Mouse (Mus musculus): ENCODE measurements around the gene Msh3.
"Not testable (repeated sequence)": the region's sequence is repeated elsewhere in the genome, so short reads cannot be mapped to it uniquely, and the experiment has no call there.

Gene Msh3

DNA sequence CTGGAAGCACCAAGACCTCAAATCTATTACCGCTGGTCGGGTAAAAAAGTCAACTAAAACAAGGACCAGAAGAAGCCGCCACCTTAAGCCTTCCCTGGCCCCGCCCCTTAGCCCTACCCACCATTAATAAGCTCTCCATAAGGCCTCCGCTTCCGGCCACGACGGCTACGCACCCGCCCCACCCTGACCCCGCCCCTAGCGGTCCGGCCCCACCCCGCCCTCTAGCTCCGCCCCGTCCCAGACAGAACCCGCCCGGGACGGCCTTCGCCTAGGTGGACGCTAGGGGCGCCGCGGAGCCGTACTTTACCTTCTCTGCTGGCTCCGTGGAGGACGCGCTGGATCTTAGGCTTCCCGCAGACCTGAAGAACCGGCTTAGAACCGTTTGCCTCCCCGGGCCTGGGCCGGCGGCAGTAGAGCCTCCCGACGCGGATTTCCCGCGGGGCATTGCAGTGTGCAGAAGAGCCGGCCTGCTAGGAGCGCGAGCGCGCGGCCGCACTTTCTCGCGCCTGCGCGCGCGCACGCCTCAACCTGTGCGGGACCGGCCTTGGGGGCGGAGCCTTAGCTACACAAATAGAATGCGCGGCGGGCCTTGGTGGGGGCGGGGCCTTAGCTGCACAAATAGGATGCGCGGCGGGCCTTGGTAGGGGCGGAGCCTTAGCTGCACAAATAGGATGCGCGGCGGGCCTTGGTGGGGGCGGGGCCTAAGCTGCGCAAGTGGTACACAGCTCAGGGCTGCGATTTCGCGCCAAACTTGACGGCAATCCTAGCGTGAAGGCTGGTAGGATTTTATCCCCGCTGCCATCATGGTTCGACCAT lies at the start of gene Msh3, which contains the start of gene Dhfr:
TSS of gene Msh3 (minus strand) at position 548 of the 816 bp plus-strand sequence.
TSS of gene Dhfr (plus strand) at position 271 of the 816 bp plus-strand sequence.
- peak; percentile 99 for DNase-seq (ENCODE audit: extremely low spot score)

DNA sequence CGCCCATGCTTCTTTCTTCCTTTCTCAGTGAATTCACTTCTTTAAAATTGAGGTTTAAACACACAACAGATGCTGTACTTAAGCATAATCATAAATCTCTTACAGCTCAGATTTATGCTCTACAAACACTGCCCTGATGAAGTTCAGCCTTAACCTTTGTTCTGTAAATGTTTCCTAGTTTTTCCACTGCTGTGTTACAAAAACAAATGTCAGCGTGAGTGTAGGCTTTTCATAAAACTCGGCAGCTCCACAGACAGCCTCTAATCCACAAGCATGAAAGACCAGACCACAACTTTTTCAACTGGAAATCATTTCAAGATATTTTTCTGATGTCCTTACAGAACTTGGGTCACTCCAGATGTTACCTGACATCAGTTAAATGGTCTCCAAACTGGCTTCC lies 48.7 kb upstream of the Msh3 start:
- no peak for DNase-seq (ENCODE audit: extremely low spot score)

- no peak for DNase-seq (ENCODE audit: extremely low spot score)
These were observed 47.3 kb upstream of the Msh3 start for GRCm38 (mm10) chr13:92402063-92402462.

DNA sequence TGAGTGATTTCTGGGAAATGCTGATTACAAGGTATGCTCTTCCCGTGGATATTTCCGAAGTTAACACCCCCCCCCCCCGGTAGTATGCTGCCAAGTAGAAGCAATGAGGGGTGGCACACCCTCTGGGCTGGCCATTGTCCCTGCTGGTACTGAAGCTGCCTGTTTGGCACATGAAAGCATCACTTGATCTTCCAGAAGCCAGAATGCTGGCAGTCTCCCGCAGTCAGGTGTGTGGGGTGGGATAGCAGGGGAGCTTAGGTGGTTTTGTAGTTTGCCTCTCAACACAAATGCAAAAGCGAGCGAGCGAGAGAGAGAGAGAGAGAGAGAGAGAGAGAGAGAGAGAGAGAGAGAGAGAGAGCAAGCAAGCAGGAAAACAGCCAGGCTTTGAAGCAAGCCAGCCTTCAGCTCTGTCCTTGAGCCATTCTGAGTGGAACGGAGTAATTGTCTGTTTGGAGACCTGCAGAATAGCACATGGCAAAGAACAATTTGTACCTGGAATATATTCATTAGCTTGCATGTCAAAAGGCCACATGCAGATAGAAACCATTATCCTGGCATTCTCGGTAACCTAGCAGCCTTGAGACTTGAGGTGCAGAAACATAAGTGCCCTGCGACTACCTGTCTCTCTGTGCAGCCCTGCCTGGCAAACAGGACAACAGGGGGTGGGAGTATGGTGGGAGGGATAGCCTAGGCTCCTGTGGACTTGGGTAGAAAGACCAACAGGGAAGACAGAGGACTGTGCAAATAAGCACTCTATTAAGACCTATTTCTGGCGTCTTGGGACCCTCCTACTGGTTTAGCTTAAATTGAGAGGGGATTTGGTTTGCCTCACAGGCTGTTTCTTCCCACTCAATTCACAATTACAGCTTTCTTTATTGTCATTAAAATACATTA lies 43.9 kb upstream of the Msh3 start:
- DNase-seq (ENCODE audit: extremely low spot score): no peak

GRCm38 (mm10) chr13:92393047-92393661 lies 38.4 kb upstream of the Msh3 start:
- no peak for DNase-seq (ENCODE audit: extremely low spot score)

DNA sequence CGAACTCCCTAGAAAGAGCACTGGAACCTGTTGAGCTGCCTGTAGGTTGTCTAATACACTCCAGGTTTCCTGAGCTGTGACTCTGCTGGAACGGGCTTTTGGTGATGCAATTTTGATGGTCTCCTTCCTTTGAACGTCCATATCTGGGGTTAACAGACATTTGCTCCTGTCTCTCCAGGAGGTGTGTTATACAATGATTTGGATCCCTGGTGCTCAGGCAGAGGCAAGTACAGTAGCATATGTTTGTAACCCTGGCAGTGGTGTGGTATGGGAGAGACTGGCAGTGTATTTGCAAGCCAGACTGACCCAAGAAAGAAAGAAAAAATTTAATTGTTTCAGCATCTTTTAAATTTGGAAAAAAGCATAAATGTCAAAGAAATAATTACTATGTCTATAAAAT lies 32.6 kb upstream of the Msh3 start:
- DNase-seq (ENCODE audit: extremely low spot score): no peak

- not testable (repeated sequence) for DNase-seq (ENCODE audit: extremely low spot score)
These were observed 16.7 kb upstream of the Msh3 start for GRCm38 (mm10) chr13:92371466-92371865.

- DNase-seq (ENCODE audit: extremely low spot score): no peak
These were observed 16.0 kb upstream of the Msh3 start for GRCm38 (mm10) chr13:92370811-92371210.

DNA sequence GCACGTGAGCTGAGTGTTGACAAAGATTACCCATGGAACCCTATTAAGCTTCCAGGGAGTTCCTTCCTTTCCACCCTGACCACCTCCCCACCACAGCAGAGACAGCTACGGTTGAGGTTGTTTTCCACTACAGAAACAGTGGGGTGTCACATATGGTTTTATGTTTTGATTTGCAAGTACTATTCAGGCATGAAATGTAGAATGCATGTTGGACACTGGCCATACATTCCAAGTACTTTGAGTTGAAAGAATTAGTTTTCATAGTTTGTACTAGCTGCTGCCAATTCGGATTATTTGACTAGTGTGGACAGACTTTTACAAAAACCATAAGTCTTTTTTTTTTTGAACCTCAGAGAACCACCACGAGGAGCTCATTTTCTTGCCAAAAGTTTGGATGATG lies 10.5 kb upstream of the Msh3 start:
- no peak for DNase-seq (ENCODE audit: extremely low spot score)

- DNase-seq (ENCODE audit: extremely low spot score): no peak
These were observed 6.8 kb upstream of the Msh3 start for GRCm38 (mm10) chr13:92361609-92362008.

DNA sequence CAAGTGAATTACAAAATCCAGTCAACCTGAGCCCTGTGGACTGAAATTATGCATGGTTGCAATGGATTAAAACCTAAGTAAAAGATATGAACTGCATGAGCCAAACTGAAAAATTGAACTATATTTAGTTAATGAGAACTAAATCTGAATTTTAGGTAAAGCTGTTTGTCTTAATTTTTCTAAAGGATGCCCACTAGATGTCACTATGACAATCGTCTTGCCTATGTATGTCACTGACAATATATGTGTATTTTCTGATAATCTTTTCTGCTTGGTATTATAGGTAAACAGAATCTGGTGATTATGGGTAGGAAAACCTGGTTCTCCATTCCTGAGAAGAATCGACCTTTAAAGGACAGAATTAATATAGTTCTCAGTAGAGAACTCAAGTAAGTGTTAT lies 2.8 kb upstream of the Msh3 start:
- no peak for DNase-seq (ENCODE audit: extremely low spot score)

GRCm38 (mm10) chr13:92356376-92356775 lies 1.6 kb upstream of the Msh3 start:
- no peak for DNase-seq (ENCODE audit: extremely low spot score)

DNA sequence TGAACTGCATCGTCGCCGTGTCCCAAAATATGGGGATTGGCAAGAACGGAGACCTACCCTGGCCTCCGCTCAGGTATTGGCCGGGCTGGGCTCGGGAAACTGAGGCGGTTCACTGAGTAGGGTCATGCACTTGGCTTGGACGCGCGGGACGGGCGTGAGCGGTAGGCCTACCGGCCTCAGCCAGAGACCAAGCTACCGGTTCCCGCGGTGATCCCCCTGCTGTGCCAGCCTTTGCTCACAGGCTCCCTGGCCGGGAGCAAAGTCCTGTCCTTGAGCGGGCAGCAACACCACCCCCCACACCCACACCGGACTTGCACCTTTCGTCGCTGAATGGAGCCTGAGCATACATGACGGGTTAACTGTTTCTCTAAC lies 455 bp upstream of the Msh3 start:
- DNase-seq (ENCODE audit: extremely low spot score): no peak

DNA sequence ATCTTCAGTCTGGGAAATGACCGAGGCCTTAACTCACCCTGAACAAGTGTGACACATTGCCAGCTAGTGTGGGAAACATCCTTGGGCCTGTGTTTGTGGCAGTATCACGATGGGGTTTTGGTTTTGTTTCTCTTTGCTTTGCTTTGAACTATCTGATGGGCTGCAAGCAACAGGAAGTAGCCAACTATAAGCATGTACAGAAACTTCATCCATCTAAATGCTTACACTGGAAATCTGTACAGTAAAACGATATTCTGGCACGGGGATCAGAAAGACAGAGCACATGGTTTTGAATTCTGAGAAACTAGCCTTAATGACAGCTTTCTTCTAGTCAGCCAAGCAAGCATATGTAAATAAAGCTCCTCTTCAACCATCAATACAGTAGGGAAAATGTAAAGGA lies 847 bp downstream of the Msh3 start:
- peak; percentile 10 for DNase-seq (ENCODE audit: extremely low spot score)

DNA sequence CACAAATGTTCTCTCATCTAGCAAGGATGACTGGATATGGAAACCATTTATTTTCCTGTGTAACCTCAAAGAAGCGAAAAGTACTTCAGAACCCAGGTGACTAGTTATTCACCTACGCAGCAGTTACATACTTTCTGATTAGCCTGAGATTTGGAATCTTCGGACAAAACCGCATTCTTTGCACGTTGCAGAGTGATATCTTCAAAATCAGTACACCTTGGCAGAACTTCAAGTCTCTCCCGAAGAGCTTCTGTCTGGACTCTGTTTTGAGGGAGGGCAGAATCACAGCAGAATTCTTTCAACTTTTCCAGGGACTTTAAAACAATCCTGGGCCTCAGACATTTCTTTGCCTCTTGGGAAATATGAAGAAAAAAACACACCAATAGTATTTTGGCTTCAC lies 3.7 kb downstream of the Msh3 start:
- no peak for DNase-seq (ENCODE audit: extremely low spot score)

- DNase-seq (ENCODE audit: extremely low spot score): no peak
These were observed 8.5 kb downstream of the Msh3 start for GRCm38 (mm10) chr13:92346338-92346737.

GRCm38 (mm10) chr13:92344033-92344432 lies 10.8 kb downstream of the Msh3 start:
- no peak for DNase-seq (ENCODE audit: extremely low spot score)

- no peak for DNase-seq (ENCODE audit: extremely low spot score)
These were observed 15.0 kb downstream of the Msh3 start for GRCm38 (mm10) chr13:92339787-92340186.

- DNase-seq (ENCODE audit: extremely low spot score): no peak
These were observed 16.9 kb downstream of the Msh3 start for GRCm38 (mm10) chr13:92337773-92338462.

- DNase-seq (ENCODE audit: extremely low spot score): no peak
These were observed 17.9 kb downstream of the Msh3 start for GRCm38 (mm10) chr13:92336857-92337256.

DNA sequence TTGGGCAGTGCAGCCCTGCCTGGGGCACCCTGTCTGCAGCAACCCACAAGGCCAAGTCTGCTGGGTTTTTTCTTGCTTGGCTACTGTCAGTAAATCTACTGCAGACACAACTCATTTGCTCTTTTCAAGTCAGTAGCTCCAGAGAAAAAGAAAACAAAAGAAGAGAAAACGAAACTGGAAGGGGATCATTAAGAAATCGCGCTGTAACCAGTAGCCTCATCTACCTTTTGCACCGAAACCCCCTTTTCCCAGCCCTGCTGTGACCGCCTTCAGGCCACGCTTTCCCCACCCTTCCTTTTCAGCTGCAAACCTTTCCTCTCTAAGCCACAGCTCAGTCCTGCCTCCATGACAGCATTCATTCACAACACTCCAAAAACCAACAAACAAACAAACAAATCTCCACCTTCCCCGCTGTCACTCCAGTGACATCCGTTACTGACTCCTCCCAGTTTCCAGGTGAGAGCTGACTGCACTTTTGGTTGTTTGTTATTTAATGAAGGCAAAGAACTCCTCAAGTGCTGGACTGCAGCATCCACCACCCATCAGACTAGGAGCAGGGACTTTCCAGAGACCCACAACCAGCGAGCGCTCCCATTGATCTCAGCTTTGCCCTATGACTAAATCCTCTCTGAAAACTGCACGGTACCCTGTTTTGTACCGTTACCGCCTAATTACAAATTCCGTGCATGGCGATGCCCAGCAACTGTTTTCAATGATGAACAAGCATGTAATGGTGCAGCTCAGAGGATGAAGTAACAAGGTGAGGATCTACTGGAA lies 22.5 kb downstream of the Msh3 start:
- no peak for DNase-seq (ENCODE audit: extremely low spot score)

Measured in embryo, embryonic 9.5 days (tissue).